Mouse (Mus musculus) small intestine, adult 2 months (tissue): ENCODE measurements around the gene Ntsr2. TPM values are rescaled to one million over a fixed set of nuclear protein-coding genes. Genes with fewer than 3 reads are reported as not detected.

ENCODE experiments used
- H3K27ac ChIP-seq: fragments of 200-500 bp; 2 replicates; pipeline ENCODE4 v1.5.1; 2012; ENCODE audit warnings: low read depth, low read length, control low read depth, inconsistent platforms; ENCODE audit not compliant: insufficient read depth
- H3K27me3 ChIP-seq: fragments of 200-500 bp; 2 replicates; pipeline ENCODE4 v1.6.1; 2012; ENCODE audit warnings: mild to moderate bottlenecking, moderate library complexity, low read length, inconsistent platforms; ENCODE audit not compliant: control insufficient read depth, insufficient read depth
- H3K36me3 ChIP-seq: fragments of 200-500 bp; 2 replicates; pipeline ENCODE4 v1.6.1; 2012; ENCODE audit warnings: mild to moderate bottlenecking, low read length, control low read depth, inconsistent platforms; ENCODE audit not compliant: control insufficient read depth, insufficient read depth
- H3K4me1 ChIP-seq: fragments of 200-500 bp; 2 replicates; pipeline ENCODE4 v1.6.1; 2012; ENCODE audit warnings: low read length, inconsistent platforms, mixed read lengths; ENCODE audit not compliant: control insufficient read depth, insufficient read depth, insufficient read length
- H3K4me3 ChIP-seq: fragments of 200-500 bp; 2 replicates; pipeline ENCODE4 v1.5.1; 2012; ENCODE audit warnings: low read depth, mild to moderate bottlenecking, control low read depth, inconsistent platforms, low read length, moderate library complexity
- CTCF ChIP-seq: fragments of 200-500 bp; IDR thresholded peaks from 2 replicates; pipeline ENCODE4 v1.5.1; 2012; ENCODE audit warnings: low read depth, mild to moderate bottlenecking, control low read depth, inconsistent platforms, low read length, moderate library complexity, mixed read lengths; ENCODE audit not compliant: insufficient replicate concordance, insufficient read length; ENCODE audit errors: extremely low read depth
- POLR2A ChIP-seq: fragments of 200-500 bp; IDR thresholded peaks from 2 replicates; pipeline ENCODE4 v1.6.1; 2012; ENCODE audit warnings: low read depth, mild to moderate bottlenecking, control low read depth, inconsistent platforms, low read length, moderate library complexity
- WGBS: fragments of 180-500 bp; shearing (Covaris S2); methylation state at CpG from one replicate; pipeline ENCODE4 v1.1.7; 2018; 5-methylcytosine and 5-hydroxymethylcytosine counted together
- polyA plus RNA-seq: library from polyadenylated mRNA; depleted of rRNA; stranded (reverse); fragments of >200 nt; gene quantifications from 2 replicates; pipeline ENCODE4 v1.2.3, GENCODE M21; 2012

Ntsr2 gene
- polyA plus RNA-seq, 1 experiment = not detected

- Histone ChIP-seq H3K4me1 (no peaks in the 10 kb centered on the region; the same call in 1 of the 2 replicates), H3K27ac (no peak overlapping the region), H3K4me3 (no peak overlapping the region), H3K36me3 (no peaks in the 10 kb centered on the region), H3K27me3 (no peaks in the 10 kb centered on the region)
- no peak for TF ChIP-seq POLR2A
- no peak for TF ChIP-seq CTCF
- WGBS = 84% methylated on average over 6 of the region's 6 CpGs
These were observed 4.9 kb upstream of the Ntsr2 start for GRCm38 (mm10) chr12:16648273-16648672.

DNA sequence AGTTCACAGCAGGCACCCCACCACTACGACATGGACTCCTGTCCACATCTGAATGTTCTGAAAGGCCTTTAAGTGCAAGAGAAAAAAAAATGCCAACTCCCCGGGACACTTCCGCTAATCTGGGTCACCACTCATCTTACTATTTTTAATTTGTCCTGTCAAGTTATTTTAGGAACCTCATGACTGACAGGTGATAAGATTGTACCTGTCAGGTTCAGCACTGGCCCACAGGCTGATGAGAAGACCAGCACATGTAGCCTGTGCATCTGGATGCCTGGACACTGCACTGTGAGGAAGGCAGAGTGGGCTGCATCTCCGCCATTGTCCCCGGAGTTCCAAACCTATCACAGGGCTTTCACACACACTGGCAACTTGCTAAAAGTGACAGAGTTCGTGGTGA lies 3.4 kb upstream of the Ntsr2 start:
- Histone ChIP-seq H3K27me3 (0 out of 2 replicates have a peak, but pooled peaks cover 5% of the 10 kb centered on the region), H3K4me1 (peaks cover 5% of the 10 kb centered on the region), H3K27ac (no peak overlapping the region), H3K36me3 (no peaks in the 10 kb centered on the region), H3K4me3 (no peak overlapping the region)
- WGBS = 79% methylated on average over 6 of the region's 6 CpGs
- TF ChIP-seq POLR2A (no peak), CTCF (no peak)

DNA sequence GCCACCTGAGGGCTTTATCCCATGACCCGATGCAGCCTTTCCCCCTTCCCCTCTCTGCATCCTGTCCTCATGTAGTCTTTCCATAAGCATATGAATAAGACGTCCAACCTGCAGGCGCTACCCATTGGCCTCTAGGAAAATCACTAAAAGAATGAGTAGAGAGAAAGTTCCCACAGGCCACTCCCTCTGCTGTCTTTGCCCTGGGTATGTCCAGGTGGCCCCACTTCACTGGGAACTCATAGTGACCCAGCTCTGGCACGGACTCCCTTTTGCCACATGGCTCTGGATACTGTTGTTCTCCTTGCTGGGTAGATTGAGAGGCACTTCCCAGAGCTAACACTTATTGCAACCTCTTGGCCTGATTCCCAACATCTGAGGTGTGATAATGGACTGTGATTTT lies 2.4 kb downstream of the Ntsr2 start:
- no peak overlapping the region for H3K27ac ChIP-seq
- no peak overlapping the region for H3K4me3 ChIP-seq
- no peaks in the 10 kb centered on the region for H3K36me3 ChIP-seq
- WGBS = 80% methylated on average over 4 of the region's 4 CpGs
- TF ChIP-seq POLR2A (no peak), CTCF (no peak)
- 0 out of 2 replicates have a peak, but pooled peaks cover 8% of the 10 kb centered on the region for H3K27me3 ChIP-seq
- peaks cover 7% of the 10 kb centered on the region for H3K4me1 ChIP-seq

DNA sequence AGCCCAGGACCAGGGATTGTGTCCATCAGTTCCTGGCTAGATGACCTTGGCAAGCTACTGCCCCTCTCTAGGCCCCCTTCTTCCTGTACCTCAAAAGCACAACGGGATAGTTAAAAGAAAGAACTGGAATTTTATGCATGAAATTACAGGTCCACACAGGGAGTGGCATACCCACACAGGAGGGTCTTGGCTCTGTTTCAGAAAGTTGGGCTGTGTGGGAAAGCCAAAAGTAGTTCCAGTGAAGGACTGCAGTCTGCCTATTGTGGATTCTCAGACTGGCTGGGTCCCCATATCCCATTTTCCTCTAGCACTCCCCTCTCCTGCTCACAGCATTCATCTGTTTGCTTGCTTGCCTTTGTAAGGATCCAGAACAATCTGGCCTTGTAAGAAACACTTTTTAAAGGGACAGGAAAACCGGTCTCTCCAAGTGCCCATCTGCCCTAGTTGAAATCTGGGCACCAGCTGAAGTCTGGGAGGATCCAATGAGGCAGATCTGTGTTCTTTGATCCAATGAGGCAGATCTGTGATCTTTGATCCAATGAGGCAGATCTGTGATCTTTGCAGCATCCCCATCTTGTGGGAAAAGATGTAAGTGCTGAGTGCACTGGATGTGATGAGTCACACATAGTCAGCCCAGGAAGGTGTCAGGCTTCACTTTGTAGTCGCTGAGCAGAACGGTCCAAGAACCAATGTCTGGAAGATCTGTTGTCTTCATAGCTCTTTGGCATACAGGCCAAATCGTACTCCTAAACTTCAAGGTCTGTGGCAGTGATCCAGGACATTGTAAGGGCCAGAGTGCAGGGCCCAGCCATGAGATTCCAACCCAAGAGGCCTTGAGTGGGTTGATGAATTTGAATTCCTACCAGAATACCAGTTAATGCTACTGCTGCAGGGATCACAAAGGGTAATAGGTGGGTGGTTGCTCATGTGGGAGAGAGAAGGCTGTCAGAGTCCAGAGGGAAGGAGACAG lies 4.0 kb downstream of the Ntsr2 start:
- Histone ChIP-seq H3K4me1 (peaks cover 7% of the 10 kb centered on the region), H3K27me3 (0 out of 2 replicates have a peak, but pooled peaks cover 8% of the 10 kb centered on the region), H3K27ac (no peak overlapping the region), H3K4me3 (no peak overlapping the region), H3K36me3 (no peaks in the 10 kb centered on the region)
- WGBS = 61% methylated on average over 5 of the region's 5 CpGs
- TF ChIP-seq CTCF = no peak
- no peak for TF ChIP-seq POLR2A

- no peak for TF ChIP-seq POLR2A
- no peak for TF ChIP-seq CTCF
- WGBS = 75% methylated on average over 10 of the region's 10 CpGs
- Histone ChIP-seq H3K4me1 (peaks cover 2% of the 10 kb centered on the region; the same call in 1 of the 2 replicates), H3K36me3 (no peaks in the 10 kb centered on the region), H3K4me3 (no peak overlapping the region), H3K27ac (no peak overlapping the region), H3K27me3 (no peaks in the 10 kb centered on the region)
These were observed 8.3 kb downstream of the Ntsr2 start for GRCm38 (mm10) chr12:16661459-16661858.

GRCm38 (mm10) chr12:16661936-16662335 lies 8.8 kb downstream of the Ntsr2 start:
- WGBS = 48% methylated on average over 2 of the region's 2 CpGs
- no peaks in the 10 kb centered on the region for H3K27me3 ChIP-seq
- H3K27ac ChIP-seq = no peak overlapping the region
- H3K36me3 ChIP-seq = no peaks in the 10 kb centered on the region
- TF ChIP-seq CTCF (no peak), POLR2A (no peak)
- peaks cover 2% of the 10 kb centered on the region; the same call in 1 of the 2 replicates for H3K4me1 ChIP-seq
- no peak overlapping the region for H3K4me3 ChIP-seq

GRCm38 (mm10) chr12:16662955-16663585 lies 9.9 kb downstream of the Ntsr2 start:
- no peak for TF ChIP-seq POLR2A
- no peak for TF ChIP-seq CTCF
- no peaks in the 10 kb centered on the region for H3K4me1 ChIP-seq
- no peak overlapping the region for H3K4me3 ChIP-seq
- WGBS = 69% methylated on average over 6 of the region's 6 CpGs
- no peaks in the 10 kb centered on the region for H3K36me3 ChIP-seq
- H3K27me3 ChIP-seq = no peaks in the 10 kb centered on the region
- 0 out of 2 replicates have a peak overlapping the region, but pooled peaks have one; percentile 14 for H3K27ac ChIP-seq

- no peaks in the 10 kb centered on the region for H3K36me3 ChIP-seq
- H3K4me1 ChIP-seq = no peaks in the 10 kb centered on the region
- no peaks in the 10 kb centered on the region for H3K27me3 ChIP-seq
- no peak overlapping the region for H3K27ac ChIP-seq
- no peak overlapping the region for H3K4me3 ChIP-seq
- no peak for TF ChIP-seq CTCF
- TF ChIP-seq POLR2A = no peak
- WGBS = 0% methylated on average over 2 of the region's 2 CpGs
These were observed 11.8 kb downstream of the Ntsr2 start for GRCm38 (mm10) chr12:16665022-16665421.
